Mouse (Mus musculus): ENCODE data around the gene Vmn2r117. TPM values are rescaled to one million over a fixed set of nuclear protein-coding genes. Genes with fewer than 3 reads are reported as not detected.
"Not testable (repeated sequence)": the region's sequence is repeated elsewhere in the genome, so short reads cannot be mapped to it uniquely, and the experiment has no call there.

Vmn2r117 gene
- polyA plus RNA-seq (2015; fragmentation: Nextera tagmentation; extraction: Ambion mirVana), result not detected in 2 replicates

DNA sequence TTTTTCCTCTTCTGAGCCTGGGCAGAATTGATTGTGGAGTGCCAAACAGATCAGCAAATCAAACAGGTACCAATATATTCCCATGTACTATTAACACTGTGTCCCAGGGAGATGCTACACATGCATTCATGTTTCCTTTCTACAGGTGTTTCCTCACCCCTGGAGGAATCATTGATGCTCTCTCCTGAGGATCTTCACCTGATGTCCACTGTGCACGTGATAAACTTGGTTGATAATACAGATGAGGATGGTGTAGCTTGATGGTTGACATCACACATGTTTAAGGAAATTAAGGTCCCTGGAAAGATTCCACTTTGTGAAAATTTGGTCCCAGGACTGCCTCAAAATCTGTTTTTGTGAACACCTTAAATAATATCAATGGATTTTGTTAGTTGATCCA is at the start of gene Vmn2r117:
Vmn2r117 (minus strand) TSS at position 101 of the 400 bp plus-strand sequence.
- not testable (repeated sequence) for H3K4me1 ChIP-seq; H3K36me3 ChIP-seq; H3K4me3 ChIP-seq (replicated peaks); ATAC-seq (replicated peaks; ENCODE audit: low FRiP score); H3K27me3 ChIP-seq; H3K4me2 ChIP-seq; H3K9me3 ChIP-seq (replicated peaks); H3K9ac ChIP-seq; H3K27ac ChIP-seq
- WGBS, result 61% methylated on average over 1 of the region's 1 CpGs

DNA sequence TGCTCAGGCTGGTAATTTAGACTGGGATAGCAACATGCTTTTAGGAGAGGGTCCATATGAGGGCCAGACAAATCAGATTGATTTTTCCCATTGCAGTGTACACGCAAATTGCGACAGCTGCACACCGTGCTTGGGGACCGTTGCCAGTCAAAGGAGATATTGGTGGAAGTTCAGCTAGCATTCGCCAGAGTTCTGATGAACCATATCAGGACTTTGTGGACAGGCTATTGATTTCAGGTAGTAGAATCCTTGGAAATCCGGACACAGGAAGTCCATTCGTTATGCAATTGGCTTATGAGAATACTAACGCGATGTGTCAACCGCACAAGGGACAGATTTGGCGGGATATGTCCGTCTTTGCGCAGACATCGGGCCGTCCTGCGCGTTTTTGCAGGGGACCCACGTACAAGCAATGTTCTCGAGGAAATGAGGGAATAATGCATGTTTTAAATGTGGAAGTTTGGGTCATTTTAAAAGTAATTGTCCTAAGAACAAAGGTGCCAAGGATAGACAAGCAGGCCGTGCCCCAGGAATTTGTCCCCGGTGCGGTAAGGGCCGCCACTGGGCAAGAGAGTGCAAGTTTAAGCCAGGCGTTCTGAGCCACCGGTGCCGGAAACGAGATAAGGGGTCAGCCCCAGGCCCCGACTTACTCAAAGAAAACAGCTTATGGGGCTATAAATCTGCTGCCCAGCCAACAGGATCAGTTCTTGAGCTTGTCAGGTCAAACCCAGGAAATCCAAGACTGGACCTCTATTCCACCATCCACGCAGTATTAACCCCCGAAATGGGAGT is 43.6 kb upstream of the Vmn2r117 start:
- H3K9me3 ChIP-seq (replicated peaks); H3K4me3 ChIP-seq (replicated peaks); H3K4me1 ChIP-seq; H3K27me3 ChIP-seq; H3K36me3 ChIP-seq; H3K27ac ChIP-seq; H3K4me2 ChIP-seq; ATAC-seq (replicated peaks; ENCODE audit: low FRiP score); H3K9ac ChIP-seq: not testable (repeated sequence)
- 58% methylated on average over 30 of the region's 30 CpGs for WGBS

DNA sequence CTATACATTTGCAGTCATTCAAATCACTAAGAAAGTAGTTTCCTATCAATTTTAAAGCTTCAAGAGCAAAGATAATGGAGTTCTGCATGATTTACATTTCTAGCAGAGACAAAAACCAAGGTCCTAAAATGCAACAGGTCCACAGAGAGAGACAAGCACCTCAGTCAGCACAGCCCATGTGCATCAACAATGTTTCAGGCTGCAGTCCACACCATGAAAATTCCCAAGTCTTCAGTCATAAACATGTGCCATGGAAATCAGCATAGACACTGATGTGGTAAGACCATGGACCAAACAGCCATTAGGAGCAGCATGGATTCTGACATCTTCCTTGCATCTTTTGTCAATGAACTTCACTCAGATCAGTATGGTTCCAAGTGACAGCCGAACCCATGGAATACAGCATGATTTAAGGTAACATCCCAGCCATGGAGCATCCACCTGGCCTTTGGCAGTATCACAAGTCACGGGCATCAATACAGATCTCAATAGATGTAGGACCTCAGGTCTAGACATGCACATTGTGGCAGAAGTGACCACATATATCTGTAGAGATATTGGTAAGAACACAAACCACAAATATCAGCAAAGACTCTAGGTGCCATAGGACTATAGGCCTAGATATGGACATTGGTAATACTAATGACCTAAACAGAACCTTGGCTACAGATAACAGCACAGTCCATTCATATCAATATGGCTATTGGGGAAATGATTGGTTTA is 39.4 kb upstream of the Vmn2r117 start:
- Histone ChIP-seq H3K4me1 (no peaks in the 10 kb centered on the region), H3K4me3 (replicated peaks) (no peak overlapping the region), H3K27me3 (no peaks in the 10 kb centered on the region), H3K9me3 (replicated peaks) (no peaks in the 10 kb centered on the region), H3K27ac (no peak overlapping the region), H3K36me3 (no peaks in the 10 kb centered on the region), H3K9ac (no peak overlapping the region), H3K4me2 (no peak overlapping the region)
- 70% methylated on average over 2 of the region's 2 CpGs for WGBS
- ATAC-seq (replicated peaks; ENCODE audit: low FRiP score), result no peak; the same call in 1 of the 2 replicates

DNA sequence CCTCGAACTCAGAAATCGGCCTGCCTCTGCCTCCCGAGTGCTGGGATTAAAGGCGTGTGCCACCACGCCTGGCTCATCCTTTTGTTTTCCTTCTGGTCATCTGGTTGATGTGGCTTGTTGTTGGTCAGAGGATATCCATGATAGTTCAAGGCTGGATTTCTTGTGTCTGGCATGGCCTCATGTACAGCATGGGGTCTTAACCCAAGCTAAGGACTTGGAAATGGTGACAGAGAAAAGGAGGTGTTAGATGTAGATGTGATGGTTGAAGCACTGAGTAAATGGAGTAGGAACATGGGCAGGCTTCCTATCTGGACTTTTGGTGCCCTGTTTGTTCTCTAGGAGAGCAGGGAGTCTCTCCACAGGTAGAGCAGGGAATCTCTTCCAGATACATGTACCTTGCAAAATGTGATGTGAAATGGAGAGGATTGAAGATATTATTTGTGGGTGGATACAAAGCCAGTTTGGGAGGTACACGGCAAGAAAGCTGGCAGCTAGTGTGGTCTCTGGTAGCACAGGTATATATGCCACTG is 46.3 kb downstream of the Vmn2r117 start:
- Histone ChIP-seq H3K27ac (no peak overlapping the region), H3K36me3 (no peaks in the 10 kb centered on the region), H3K9ac (no peak overlapping the region), H3K4me1 (no peaks in the 10 kb centered on the region), H3K4me2 (no peak overlapping the region), H3K4me3 (replicated peaks) (no peak overlapping the region), H3K9me3 (replicated peaks) (peaks cover 3% of the 10 kb centered on the region; the same call in 1 of the 2 replicates), H3K27me3 (no peaks in the 10 kb centered on the region)
- ATAC-seq (replicated peaks; ENCODE audit: low FRiP score), result 0 out of 2 replicates have a peak, but pooled peaks have one; percentile 22
- 73% methylated on average over 6 of the region's 6 CpGs for WGBS

Other genes starting within 250 kb of the Vmn2r117 start
- gene Vmn2r114, start 167.2 kb downstream of the Vmn2r117 start, polyA plus RNA-seq (2015; fragmentation: Nextera tagmentation; extraction: Ambion mirVana), result not detected in 2 replicates
- not detected in 2 replicates for gene Vmn2r115, start 136.0 kb downstream of the Vmn2r117 start, polyA plus RNA-seq (2015; fragmentation: Nextera tagmentation; extraction: Ambion mirVana)
- gene Vmn2r116, start 95.1 kb downstream of the Vmn2r117 start, polyA plus RNA-seq (2015; fragmentation: Nextera tagmentation; extraction: Ambion mirVana), result not detected in 2 replicates
- 20.9 and 22.8 TPM in 2 replicates for gene Zfp213, start 84.5 kb upstream of the Vmn2r117 start, polyA plus RNA-seq (2015; fragmentation: Nextera tagmentation; extraction: Ambion mirVana)
- 16.3 and 16.5 TPM in 2 replicates for gene Zfp13, start 119.8 kb upstream of the Vmn2r117 start, polyA plus RNA-seq (2015; fragmentation: Nextera tagmentation; extraction: Ambion mirVana)
- gene Zscan10, start 121.2 kb upstream of the Vmn2r117 start, polyA plus RNA-seq (2015; fragmentation: Nextera tagmentation; extraction: Ambion mirVana), result not detected in 2 replicates
- gene Mmp25, start 165.6 kb upstream of the Vmn2r117 start, polyA plus RNA-seq (2015; fragmentation: Nextera tagmentation; extraction: Ambion mirVana), result 1.1 and 1.3 TPM in 2 replicates
- 1.3 and 1.5 TPM in 2 replicates for gene Bicdl2, start 180.8 kb upstream of the Vmn2r117 start, polyA plus RNA-seq (2015; fragmentation: Nextera tagmentation; extraction: Ambion mirVana)
- 63.2 and 69.5 TPM in 2 replicates for gene Hcfc1r1, start 193.9 kb upstream of the Vmn2r117 start, polyA plus RNA-seq (2015; fragmentation: Nextera tagmentation; extraction: Ambion mirVana)
- 52.4 and 53.4 TPM in 2 replicates for gene Thoc6, start 194.2 kb upstream of the Vmn2r117 start, polyA plus RNA-seq (2015; fragmentation: Nextera tagmentation; extraction: Ambion mirVana)
- 27.5 and 29.5 TPM in 2 replicates for gene Tnfrsf12a, start 197.8 kb upstream of the Vmn2r117 start, polyA plus RNA-seq (2015; fragmentation: Nextera tagmentation; extraction: Ambion mirVana)
- 189 and 191 TPM in 2 replicates for gene Cldn6, start 199.6 kb upstream of the Vmn2r117 start, polyA plus RNA-seq (2015; fragmentation: Nextera tagmentation; extraction: Ambion mirVana)
- gene Cldn9, start 204.3 kb upstream of the Vmn2r117 start, polyA plus RNA-seq (2015; fragmentation: Nextera tagmentation; extraction: Ambion mirVana), result 51.2 and 53.1 TPM in 2 replicates
- 0.14 and 0.88 TPM in 2 replicates for gene 1520401A03Rik, start 243.1 kb upstream of the Vmn2r117 start, polyA plus RNA-seq (2015; fragmentation: Nextera tagmentation; extraction: Ambion mirVana)
- 48.4 and 56.3 TPM in 2 replicates for gene Pkmyt1, start 246.6 kb upstream of the Vmn2r117 start, polyA plus RNA-seq (2015; fragmentation: Nextera tagmentation; extraction: Ambion mirVana)